Mouse (Mus musculus) liver, adult 10 weeks (tissue): ENCODE results near the gene Pdxp. TPM values are rescaled to one million over a fixed set of nuclear protein-coding genes. Genes with fewer than 3 reads are reported as not detected.

Source experiments
- polyA plus RNA-seq: library from polyadenylated mRNA; stranded (reverse); fragments of 350-450 nt; fragmentation: Illumina TruSeq; extraction: RNeasy Lipid Tissue Mini Kit (QIAGEN cat#74804); gene quantifications from one replicate; pipeline ENCODE4 v1.2.3, GENCODE M21; 2014; ENCODE audit warnings: low read depth, low replicate concordance

Gene Pdxp
- not detected for polyA plus RNA-seq

DNA sequence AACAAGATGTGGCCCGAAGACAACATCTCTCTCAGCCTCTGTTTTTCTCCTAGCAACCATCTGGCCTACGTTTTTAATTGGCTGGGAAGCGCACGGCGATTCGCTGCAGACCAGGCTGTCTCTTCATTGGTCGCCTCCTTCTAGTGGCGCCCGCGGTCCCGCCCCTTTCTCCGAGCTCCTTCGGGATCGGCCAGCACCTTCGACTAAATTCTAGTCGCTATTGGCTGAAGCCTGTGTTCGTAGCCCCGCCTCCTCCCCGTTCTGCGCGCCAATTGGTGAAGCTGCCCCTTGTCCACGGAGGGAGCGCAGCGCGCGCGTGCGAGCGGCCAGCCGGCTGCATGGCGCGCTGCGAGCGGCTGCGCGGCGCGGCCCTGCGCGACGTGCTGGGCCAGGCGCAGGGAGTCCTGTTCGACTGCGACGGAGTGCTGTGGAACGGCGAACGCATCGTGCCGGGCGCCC is at the start of gene Pdxp:
TSS of gene Pdxp (plus strand) at position 288 of the 459 bp plus-strand sequence.

DNA sequence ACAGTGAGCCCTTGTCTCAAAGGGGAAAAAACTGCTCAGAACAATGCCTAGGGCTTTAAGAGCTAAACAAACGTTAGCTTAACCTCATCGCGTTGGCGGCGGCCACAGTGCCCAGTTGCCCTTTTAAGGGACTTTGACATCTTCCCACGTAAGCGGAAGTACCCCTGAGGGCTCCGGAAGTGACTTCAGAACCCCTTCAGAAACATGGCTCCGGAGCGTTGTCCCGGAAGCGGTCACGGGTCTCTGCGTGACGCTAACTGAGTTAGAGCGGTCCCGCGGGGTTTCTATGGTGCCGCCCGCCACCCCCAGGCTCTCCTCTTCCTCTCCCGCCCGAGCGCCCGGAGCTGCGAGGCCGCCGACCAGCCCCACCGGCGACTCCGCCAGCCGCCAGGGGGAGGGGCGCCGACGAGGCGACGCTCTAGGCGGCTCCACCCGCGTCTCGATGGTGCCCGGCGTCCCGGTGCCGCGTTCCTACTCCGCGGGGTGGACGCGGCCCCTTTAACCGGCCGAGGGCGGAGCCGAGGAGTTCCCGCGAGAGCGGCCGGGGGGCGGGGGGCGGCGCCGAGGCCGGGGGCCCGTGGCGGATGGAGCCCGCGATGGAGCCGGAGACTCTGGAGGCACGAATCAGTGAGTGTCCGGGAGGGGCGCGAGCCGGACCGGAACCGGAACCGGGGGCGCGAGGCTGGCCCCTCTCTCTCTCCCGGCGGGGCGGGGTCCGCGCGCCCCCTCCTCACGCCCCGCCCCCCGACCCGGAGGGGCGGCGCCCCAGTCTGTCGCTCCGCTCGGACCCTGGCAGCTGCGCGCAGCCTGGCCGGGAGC is 36.5 kb upstream of the Pdxp start, which contains the start of gene Gga1:
TSS of gene Gga1 (plus strand) at position 200 of the 819 bp plus-strand sequence.

DNA sequence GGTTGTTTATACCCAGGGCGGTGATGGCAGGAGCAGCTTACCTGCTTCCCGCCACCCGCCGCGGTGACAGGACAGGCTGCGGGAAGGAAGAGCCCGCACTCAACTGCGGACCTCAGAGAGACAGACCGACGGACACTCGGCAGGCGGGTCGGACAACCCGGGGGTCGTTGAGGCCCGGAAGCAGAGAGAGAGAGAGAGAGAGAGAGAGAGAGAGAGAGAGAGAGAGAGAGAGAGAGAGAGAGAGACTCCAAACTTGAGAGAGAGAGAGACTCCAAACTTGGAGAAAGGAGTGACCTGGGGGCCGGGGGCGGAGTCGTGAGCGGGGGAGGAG is 14.3 kb upstream of the Pdxp start, which contains the start of gene Gm49510:
TSS of gene Gm49510 (plus strand) at position 259 of the 331 bp plus-strand sequence.

DNA sequence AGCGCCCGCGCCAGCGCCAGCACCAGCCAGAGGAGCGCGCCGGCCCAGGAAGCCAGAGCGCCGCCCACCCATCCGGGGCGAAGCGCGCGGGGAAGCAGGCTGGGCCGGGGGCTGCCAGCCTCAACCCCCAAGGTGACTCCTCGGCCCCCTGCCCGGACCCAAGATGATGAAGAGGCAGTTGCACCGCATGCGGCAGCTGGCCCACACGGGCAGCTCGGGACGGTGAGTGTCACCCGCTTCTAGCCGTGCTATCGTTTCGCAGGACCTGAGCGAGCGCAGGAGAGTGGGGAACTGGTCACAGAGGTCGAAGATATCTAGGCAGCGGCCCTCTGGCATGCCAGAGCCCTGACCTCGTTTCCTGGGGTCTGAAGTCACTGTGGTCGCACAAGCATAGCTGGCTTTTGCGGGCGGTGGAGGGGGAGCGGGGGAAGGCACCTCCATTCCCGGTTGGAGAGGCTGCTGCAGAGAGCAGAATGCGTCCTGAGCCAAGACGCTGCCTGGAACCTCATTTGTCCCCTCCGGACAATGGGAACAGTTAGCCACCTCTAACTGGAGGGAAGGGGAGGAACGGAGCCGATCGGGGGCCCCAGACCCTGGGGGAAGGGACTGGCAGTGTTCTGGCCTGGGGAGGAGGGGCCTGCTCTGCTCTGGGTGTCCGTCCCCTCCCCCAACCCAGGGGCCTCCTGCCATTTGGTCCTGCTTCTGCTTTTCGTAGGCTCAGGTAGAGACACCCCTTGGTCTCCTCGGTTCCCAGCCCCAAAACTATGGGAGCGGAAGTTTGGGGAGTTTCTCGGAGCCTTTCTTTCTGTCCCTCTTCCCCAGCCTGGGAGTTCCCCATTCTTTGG is 13.8 kb upstream of the Pdxp start, which contains the start of gene Sh3bp1:
TSS of gene Sh3bp1 (plus strand) at position 29 of the 845 bp plus-strand sequence.

DNA sequence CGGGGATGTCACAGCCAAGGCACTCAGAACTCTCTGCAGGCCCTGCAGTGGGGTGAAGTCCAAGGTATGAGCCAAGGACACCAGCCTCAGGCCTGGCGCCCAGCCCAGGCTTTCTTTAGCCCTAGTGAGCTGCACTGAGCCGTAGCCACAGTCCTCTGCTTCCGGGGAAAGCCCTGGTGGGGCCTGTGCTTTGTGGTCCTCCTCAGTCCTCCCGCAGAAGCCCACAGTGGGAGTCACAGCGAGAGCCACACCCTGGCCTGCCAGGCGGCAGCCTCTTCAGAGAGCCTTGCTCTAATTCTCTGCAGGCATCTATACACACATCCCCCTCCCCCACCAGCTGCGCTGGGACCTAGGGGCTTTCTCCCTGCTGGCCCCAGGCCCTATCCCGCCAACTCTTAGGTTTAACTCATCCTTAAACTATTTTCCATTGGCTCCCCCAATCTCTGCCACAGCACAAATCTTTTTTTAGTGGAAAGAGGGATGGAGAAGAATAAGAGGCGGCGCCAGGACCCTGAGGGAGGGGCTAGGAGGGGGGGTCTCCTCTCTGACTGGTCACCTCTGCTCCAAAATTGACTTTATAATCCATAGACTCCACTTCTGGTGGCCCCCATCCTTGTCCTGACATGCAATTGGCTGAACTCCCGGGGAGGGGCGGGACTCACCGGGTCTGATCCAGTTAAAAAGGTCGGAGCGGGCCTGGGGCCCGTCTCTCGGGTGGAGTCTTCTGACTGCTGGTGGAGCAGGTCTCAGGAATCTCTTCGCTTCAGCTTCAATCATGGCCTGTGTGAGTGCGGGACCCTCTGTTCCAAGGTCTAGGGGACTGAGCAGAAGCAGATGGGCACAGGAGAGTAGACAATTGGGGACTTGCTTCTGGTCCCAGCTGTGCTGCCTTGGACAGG is 12.6 kb downstream of the Pdxp start, which contains the start of gene Lgals1:
TSS of gene Lgals1 (plus strand) at position 705 of the 899 bp plus-strand sequence.

DNA sequence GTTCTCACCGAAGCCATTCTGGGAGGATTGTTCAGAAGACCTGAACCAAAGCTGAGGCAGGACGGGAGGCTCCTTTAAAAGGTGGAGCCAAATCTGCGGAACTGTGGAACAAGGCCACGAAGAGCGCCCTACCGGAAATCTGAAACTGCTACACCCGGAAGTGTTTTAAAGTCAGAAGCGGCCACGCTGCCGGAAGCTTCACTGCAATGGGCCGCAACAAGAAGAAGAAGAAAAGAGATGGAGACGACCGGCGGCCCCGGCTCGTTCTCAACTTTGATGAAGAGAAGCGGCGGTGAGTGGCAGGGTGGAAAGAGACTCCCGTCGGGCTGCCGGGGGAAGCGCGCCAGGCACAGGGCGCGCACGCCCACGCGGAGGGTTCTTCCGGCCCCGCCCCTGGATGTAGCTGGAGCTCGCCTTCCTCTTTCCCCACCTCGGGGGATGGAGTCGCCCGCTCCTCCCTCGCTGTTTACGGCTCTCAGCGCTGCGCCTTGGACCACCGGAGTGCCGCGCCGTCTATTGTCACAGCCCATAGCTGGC is 21.1 kb downstream of the Pdxp start, which contains the start of gene Nol12:
TSS of gene Nol12 (plus strand) at position 150 of the 537 bp plus-strand sequence.

DNA sequence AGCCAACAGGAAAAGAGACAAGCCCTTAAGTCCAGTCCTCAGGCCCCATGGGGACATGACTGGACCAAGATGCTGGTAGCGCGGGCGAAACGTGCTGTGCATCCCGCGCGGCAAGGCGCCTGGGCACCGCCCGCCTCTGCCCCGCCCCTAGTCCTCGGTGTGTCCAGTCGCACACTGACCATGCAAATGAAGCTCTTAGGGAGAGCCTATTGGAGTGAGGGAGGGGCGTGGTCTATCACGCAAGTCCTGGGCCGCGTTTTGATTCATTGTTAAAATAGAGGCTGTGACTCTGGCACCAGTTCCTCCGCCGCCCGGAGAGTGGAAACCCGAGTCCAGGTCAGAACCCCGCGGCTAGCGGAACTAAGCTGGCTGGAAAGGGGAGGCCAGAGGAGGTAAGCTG is 33.9 kb downstream of the Pdxp start, which contains the start of gene Triobp:
TSS of gene Triobp (plus strand) at position 68 of the 400 bp plus-strand sequence.

Other genes with a start within 250 kb of the Pdxp start
- gene Elfn2, start 195.1 kb upstream of the Pdxp start, polyA plus RNA-seq = not detected
- gene Mfng, start 140.4 kb upstream of the Pdxp start, polyA plus RNA-seq = 0.34 TPM
- gene Card10, start 110.9 kb upstream of the Pdxp start, polyA plus RNA-seq = 0.48 TPM
- gene Cdc42ep1, start 71.3 kb upstream of the Pdxp start, polyA plus RNA-seq = 0.24 TPM
- not detected for gene Lgals2, start 58.4 kb upstream of the Pdxp start, polyA plus RNA-seq
- gene Gga1, start 36.7 kb upstream of the Pdxp start, polyA plus RNA-seq = 1.1 TPM
- not detected for gene Gm49510, start 14.3 kb upstream of the Pdxp start, polyA plus RNA-seq
- not detected for gene Sh3bp1, start 14.2 kb upstream of the Pdxp start, polyA plus RNA-seq
- gene Lgals1, start 12.8 kb downstream of the Pdxp start, polyA plus RNA-seq = 2.0 TPM
- gene Nol12, start 21.0 kb downstream of the Pdxp start, polyA plus RNA-seq = 3.0 TPM
- gene Triobp, start 33.8 kb downstream of the Pdxp start, polyA plus RNA-seq = 0.77 TPM
- gene H1f0, start 114.5 kb downstream of the Pdxp start, polyA plus RNA-seq = 71.3 TPM
- gene Galr3, start 128.0 kb downstream of the Pdxp start, polyA plus RNA-seq = not detected
- gene Ankrd54, start 149.0 kb downstream of the Pdxp start, polyA plus RNA-seq = 0.90 TPM
- gene Eif3l, start 161.3 kb downstream of the Pdxp start, polyA plus RNA-seq = 40.0 TPM
- gene Micall1, start 195.0 kb downstream of the Pdxp start, polyA plus RNA-seq = 3.2 TPM
- gene Polr2f, start 227.1 kb downstream of the Pdxp start, polyA plus RNA-seq = 1.1 TPM
- gene 1700088E04Rik, start 227.3 kb downstream of the Pdxp start, polyA plus RNA-seq = not detected